Mouse (Mus musculus) adrenal gland, adult 8-10 months (tissue): ENCODE results near the gene Tex33. TPM values are rescaled to one million over a fixed set of nuclear protein-coding genes. Genes with fewer than 3 reads are reported as not detected.
"Not testable (repeated sequence)": the region's sequence is repeated elsewhere in the genome, so short reads cannot be mapped to it uniquely, and the experiment has no call there.

Experiments
- DNase-seq: peaks from one replicate; pipeline ENCODE4 v3.0.0; 2022
- total RNA-seq, 4 experiments: library from RNA; stranded (reverse); gene quantifications; 2 replicates each; pipeline ENCODE4 v1.2.4; 2022

The Tex33 gene
- total RNA-seq, 4 experiments from 2014 or later = 0.31 TPM; not detected in 3

GRCm38 (mm10) chr15:78372796-78373195, 22.9 kb downstream of the Tex33 start:
- no peak for DNase-seq

- DNase-seq = no peak
Measured at GRCm38 (mm10) chr15:78369641-78370040, 26.1 kb downstream of the Tex33 start.

- DNase-seq = peak; percentile 47
Measured at GRCm38 (mm10) chr15:78368926-78369346, 26.8 kb downstream of the Tex33 start.

GRCm38 (mm10) chr15:78367811-78368210, 27.9 kb downstream of the Tex33 start:
- no peak for DNase-seq

GRCm38 (mm10) chr15:78366875-78367274, 28.8 kb downstream of the Tex33 start:
- DNase-seq = no peak

GRCm38 (mm10) chr15:78365916-78366315, 29.8 kb downstream of the Tex33 start:
- no peak for DNase-seq

GRCm38 (mm10) chr15:78355548-78355947, 40.2 kb downstream of the Tex33 start:
- no peak for DNase-seq

GRCm38 (mm10) chr15:78354958-78355357, 40.8 kb downstream of the Tex33 start:
- no peak for DNase-seq

GRCm38 (mm10) chr15:78351586-78352165, 44.0 kb downstream of the Tex33 start:
- DNase-seq = no peak

- no peak for DNase-seq
Measured at GRCm38 (mm10) chr15:78344567-78344966, 51.1 kb downstream of the Tex33 start.

GRCm38 (mm10) chr15:78343683-78344082, 52.0 kb downstream of the Tex33 start:
- no peak for DNase-seq

- not testable (repeated sequence) for DNase-seq
Measured at GRCm38 (mm10) chr15:78340919-78341318, 54.8 kb downstream of the Tex33 start.

GRCm38 (mm10) chr15:78339627-78340423, 55.9 kb downstream of the Tex33 start:
- peak; percentile 70 for DNase-seq

- no peak for DNase-seq
Measured at GRCm38 (mm10) chr15:78334380-78334779, 61.3 kb downstream of the Tex33 start.

GRCm38 (mm10) chr15:78332981-78333380, 62.7 kb downstream of the Tex33 start:
- no peak for DNase-seq

GRCm38 (mm10) chr15:78331523-78332340, 64.0 kb downstream of the Tex33 start:
- no peak for DNase-seq

GRCm38 (mm10) chr15:78330706-78331105, 65.0 kb downstream of the Tex33 start:
- peak; percentile 68 for DNase-seq

- DNase-seq = not testable (repeated sequence)
Measured at GRCm38 (mm10) chr15:78329972-78330371, 65.7 kb downstream of the Tex33 start.

GRCm38 (mm10) chr15:78328520-78329097, 67.1 kb downstream of the Tex33 start:
- no peak for DNase-seq
